Mouse (Mus musculus) cerebellum, postnatal 36 days (tissue): ENCODE results near the gene Pnpla2.
"Not testable (repeated sequence)": the region's sequence is repeated elsewhere in the genome, so short reads cannot be mapped to it uniquely, and the experiment has no call there.

Experiments used
- DNase-seq, 2 experiments: peaks; one replicate each; pipeline ENCODE4 v3.0.0; 2021 to 2022; ENCODE audit warnings: mixed read lengths in 2 of 2

Pnpla2 gene

GRCm38 (mm10) chr7:141432186-141432611 is 22.8 kb upstream of the Pnpla2 start:
- peak; percentile 54 for DNase-seq

- peak; percentile 90 to 94 for DNase-seq
These were observed 22.1 kb upstream of the Pnpla2 start for GRCm38 (mm10) chr7:141432741-141433516.

GRCm38 (mm10) chr7:141433517-141434400 is 21.2 kb upstream of the Pnpla2 start:
- peak; percentile 49 to 54 for DNase-seq

GRCm38 (mm10) chr7:141434464-141434863 is 20.5 kb upstream of the Pnpla2 start:
- DNase-seq, result peak; percentile 83 to 84

- peak; percentile 74 to 78 for DNase-seq
These were observed 19.7 kb upstream of the Pnpla2 start for GRCm38 (mm10) chr7:141435129-141435855.

GRCm38 (mm10) chr7:141435856-141436522 is 19.0 kb upstream of the Pnpla2 start:
- DNase-seq, result peak in 1 of 2 experiments; percentile 19

GRCm38 (mm10) chr7:141436523-141436892 is 18.5 kb upstream of the Pnpla2 start:
- no peak for DNase-seq

GRCm38 (mm10) chr7:141437178-141438120 is 17.5 kb upstream of the Pnpla2 start, which contains the start of gene Slc25a22:
Gene Slc25a22, minus strand, starts transcription at chr7:141437892.
- peak; percentile 86 to 88 for DNase-seq

GRCm38 (mm10) chr7:141438201-141438968 is 16.6 kb upstream of the Pnpla2 start:
- peak; percentile 83 to 86 for DNase-seq

GRCm38 (mm10) chr7:141439140-141439679 is 15.8 kb upstream of the Pnpla2 start:
- peak in 1 of 2 experiments; percentile 18 for DNase-seq

- no peak for DNase-seq
These were observed 15.2 kb upstream of the Pnpla2 start for GRCm38 (mm10) chr7:141439811-141440210.

GRCm38 (mm10) chr7:141440613-141441012 is 14.4 kb upstream of the Pnpla2 start:
- peak; percentile 67 to 73 for DNase-seq

- DNase-seq, result no peak
These were observed 13.5 kb upstream of the Pnpla2 start for GRCm38 (mm10) chr7:141441460-141441859.

- no peak for DNase-seq
These were observed 12.8 kb upstream of the Pnpla2 start for GRCm38 (mm10) chr7:141442199-141442598.

- no peak for DNase-seq
These were observed 11.7 kb upstream of the Pnpla2 start for GRCm38 (mm10) chr7:141443081-141443821.

GRCm38 (mm10) chr7:141443828-141444237 is 11.2 kb upstream of the Pnpla2 start, which contains the start of gene Pidd1:
Gene Pidd1, minus strand, starts transcription at chr7:141444025.
- no peak for DNase-seq

- DNase-seq, result not testable (repeated sequence)
These were observed 8.6 kb upstream of the Pnpla2 start for GRCm38 (mm10) chr7:141446374-141446773.

- peak; percentile 94 for DNase-seq
These were observed 7.6 kb upstream of the Pnpla2 start, which contains the start of gene Rplp2 for GRCm38 (mm10) chr7:141447110-141447991. Gene Rplp2, plus strand, starts transcription at chr7:141447370.
